Mouse (Mus musculus) cerebellum, adult 11 months (tissue): ENCODE data around the gene Map3k5.
"Not testable (repeated sequence)": the region's sequence is repeated elsewhere in the genome, so short reads cannot be mapped to it uniquely, and the experiment has no call there.

Source experiments
- DNase-seq: peaks from one replicate; pipeline ENCODE4 v3.0.0; 2022

Map3k5 gene

GRCm38 (mm10) chr10:19934384-19935294 lies at the start of gene Map3k5:
Gene Map3k5 (plus strand): TSS chr10:19934472.
- peak; percentile 56 for DNase-seq

- no peak for DNase-seq
Observed at GRCm38 (mm10) chr10:19886249-19886648, 48.0 kb upstream of the Map3k5 start.

- DNase-seq, result no peak
Observed at GRCm38 (mm10) chr10:19889908-19890307, 44.4 kb upstream of the Map3k5 start.

- DNase-seq, result no peak
Observed at GRCm38 (mm10) chr10:19891686-19892085, 42.6 kb upstream of the Map3k5 start.

- no peak for DNase-seq
Observed at GRCm38 (mm10) chr10:19893146-19893545, 41.1 kb upstream of the Map3k5 start.

GRCm38 (mm10) chr10:19893976-19894375 lies 40.3 kb upstream of the Map3k5 start:
- DNase-seq, result no peak

- no peak for DNase-seq
Observed at GRCm38 (mm10) chr10:19900191-19900590, 34.1 kb upstream of the Map3k5 start.

GRCm38 (mm10) chr10:19901992-19902391 lies 32.3 kb upstream of the Map3k5 start:
- DNase-seq, result no peak

GRCm38 (mm10) chr10:19904077-19904820 lies 30.0 kb upstream of the Map3k5 start:
- no peak for DNase-seq

GRCm38 (mm10) chr10:19907246-19907804 lies 26.9 kb upstream of the Map3k5 start, which contains the start of gene Pex7:
Gene Pex7 (minus strand): TSS chr10:19907689.
- peak; percentile 94 for DNase-seq

- no peak for DNase-seq
Observed at GRCm38 (mm10) chr10:19908076-19908475, 26.2 kb upstream of the Map3k5 start.

- no peak for DNase-seq
Observed at GRCm38 (mm10) chr10:19910516-19910915, 23.8 kb upstream of the Map3k5 start.

GRCm38 (mm10) chr10:19911583-19911982 lies 22.7 kb upstream of the Map3k5 start:
- DNase-seq, result no peak

- DNase-seq, result no peak
Observed at GRCm38 (mm10) chr10:19913806-19914205, 20.5 kb upstream of the Map3k5 start.

GRCm38 (mm10) chr10:19915301-19915700 lies 19.0 kb upstream of the Map3k5 start:
- peak; percentile 35 for DNase-seq

- DNase-seq, result peak; percentile 98
Observed at GRCm38 (mm10) chr10:19922410-19922809, 11.9 kb upstream of the Map3k5 start.

- DNase-seq, result no peak
Observed at GRCm38 (mm10) chr10:19924256-19924655, 10.0 kb upstream of the Map3k5 start.

- DNase-seq, result not testable (repeated sequence)
Observed at GRCm38 (mm10) chr10:19926391-19926897, 7.8 kb upstream of the Map3k5 start.

- no peak for DNase-seq
Observed at GRCm38 (mm10) chr10:19928205-19928604, 6.1 kb upstream of the Map3k5 start.

GRCm38 (mm10) chr10:19932986-19933385 lies 1.3 kb upstream of the Map3k5 start:
- DNase-seq, result no peak

GRCm38 (mm10) chr10:19933511-19934383 lies 525 bp upstream of the Map3k5 start:
- peak; percentile 86 for DNase-seq

- DNase-seq, result no peak
Observed at GRCm38 (mm10) chr10:19935295-19935623, 987 bp downstream of the Map3k5 start.
